Mouse (Mus musculus) CH12.LX (cell line): ENCODE data around the gene Slc12a5. TPM values are rescaled to one million over a fixed set of nuclear protein-coding genes. Genes with fewer than 3 reads are reported as not detected.

ENCODE experiments used
- DNase-seq: peaks from one replicate; pipeline ENCODE4 v3.0.0-alpha.2; 2013; ENCODE audit errors: extremely low read depth
- H3K27ac ChIP-seq: 2 replicates; pipeline ENCODE4 v1.5.1; 2012; ENCODE audit warnings: low read depth, mild to moderate bottlenecking, control low read depth, moderate library complexity; ENCODE audit not compliant: insufficient read depth
- H3K27me3 ChIP-seq: replicated peaks from 2 replicates; pipeline ENCODE3; 2012; ENCODE audit warnings: inconsistent platforms
- H3K36me3 ChIP-seq, 2 experiments: replicated peaks in 1 of 2; 2 replicates each; pipeline versions ENCODE3 to v1.6.1; 2012; ENCODE audit warnings: inconsistent platforms in 1 of 2, low read length in 1 of 2, mild to moderate bottlenecking in 1 of 2, mixed read lengths in 1 of 2, moderate library complexity in 1 of 2; ENCODE audit not compliant: control insufficient read depth in 1 of 2, insufficient read depth in 1 of 2
- H3K4me1 ChIP-seq, 2 experiments: 2 replicates each; pipeline ENCODE4 v1.6.1; 2012; ENCODE audit warnings: inconsistent platforms in 1 of 2, moderate library complexity in 1 of 2; ENCODE audit not compliant: insufficient read depth in 2 of 2, control insufficient read depth in 1 of 2
- H3K4me2 ChIP-seq: 2 replicates; pipeline ENCODE4 v1.6.1; 2012; ENCODE audit warnings: low read depth, mild to moderate bottlenecking, control low read depth; ENCODE audit not compliant: poor library complexity, insufficient read depth, severe bottlenecking
- H3K4me3 ChIP-seq, 3 experiments: fragments of 150-350 bp in 1 of 3; sonication (generic) in 1 of 3; replicated peaks in 1 of 3; 2 replicates each; pipeline versions ENCODE3 to v1.5.1; 2011 to 2012; ENCODE audit warnings: low read depth in 2 of 3, low read length in 2 of 3, mild to moderate bottlenecking in 2 of 3, moderate library complexity in 2 of 3, control low read depth in 1 of 3, improper control_type of control experiment in 1 of 3, inconsistent platforms in 1 of 3, mixed read lengths in 1 of 3; ENCODE audit not compliant: poor library complexity in 1 of 3
- H3K79me2 ChIP-seq: replicated peaks from 2 replicates; pipeline ENCODE4 v1.6.1; 2012; ENCODE audit warnings: mild to moderate bottlenecking, moderate library complexity; ENCODE audit not compliant: control insufficient read depth, poor library complexity, insufficient read depth, severe bottlenecking; ENCODE audit errors: extremely low read depth
- H3K9ac ChIP-seq: 2 replicates; pipeline ENCODE4 v1.6.1; 2012; ENCODE audit warnings: low read depth, mild to moderate bottlenecking, control low read depth, moderate library complexity; ENCODE audit not compliant: insufficient read depth
- H3K9me3 ChIP-seq: replicated peaks from 2 replicates; pipeline ENCODE3; 2012; ENCODE audit warnings: low read length, inconsistent platforms, mixed read lengths
- BHLHE40 ChIP-seq: IDR thresholded peaks from 2 replicates; pipeline ENCODE4 v1.6.1; 2011; ENCODE audit warnings: mild to moderate bottlenecking, low read depth, low read length, improper control_type of control experiment
- CHD1 ChIP-seq: IDR thresholded peaks from 2 replicates; pipeline ENCODE4 v1.6.1; 2012; ENCODE audit warnings: low read depth, low read length, improper control_type of control experiment, inconsistent platforms
- CHD2 ChIP-seq: IDR thresholded peaks from 2 replicates; pipeline ENCODE4 v1.6.1; 2011; ENCODE audit warnings: low read length, improper control_type of control experiment
- ETS1 ChIP-seq: conservative IDR thresholded peaks from 2 replicates; pipeline ENCODE4 v1.6.1; 2012; ENCODE audit warnings: low read depth, mild to moderate bottlenecking, inconsistent platforms, low read length, improper control_type of control experiment, moderate library complexity
- GABPA ChIP-seq: IDR thresholded peaks from 2 replicates; pipeline ENCODE4 v1.6.1; 2012; ENCODE audit warnings: low read depth, low read length, improper control_type of control experiment, inconsistent platforms; ENCODE audit not compliant: insufficient replicate concordance
- IRF4 ChIP-seq: IDR thresholded peaks from 2 replicates; pipeline ENCODE4 v1.6.1; 2014; ENCODE audit warnings: low read depth, mild to moderate bottlenecking, inconsistent platforms, low read length, improper control_type of control experiment
- KAT2A ChIP-seq: IDR thresholded peaks from 2 replicates; pipeline ENCODE4 v1.6.1; 2012; ENCODE audit warnings: low read length, improper control_type of control experiment, inconsistent platforms; ENCODE audit not compliant: insufficient replicate concordance
- MEF2A ChIP-seq: IDR thresholded peaks from 2 replicates; pipeline ENCODE4 v1.6.1; 2014; ENCODE audit warnings: low read depth, mild to moderate bottlenecking, inconsistent platforms, low read length, improper control_type of control experiment, borderline replicate concordance
- MXI1 ChIP-seq: IDR thresholded peaks from 2 replicates; pipeline ENCODE4 v1.6.1; 2011; ENCODE audit warnings: mild to moderate bottlenecking, low read depth, low read length, improper control_type of control experiment
- PAX5 ChIP-seq: IDR thresholded peaks from 2 replicates; pipeline ENCODE4 v1.6.1; 2012; ENCODE audit warnings: low read length, inconsistent platforms, mixed read lengths
- POLR2AphosphoS2 ChIP-seq: IDR thresholded peaks from 2 replicates; pipeline ENCODE4 v1.6.1; 2011; ENCODE audit warnings: low read depth, low read length, improper control_type of control experiment
- RCOR1 ChIP-seq: conservative IDR thresholded peaks from 2 replicates; pipeline ENCODE4 v1.6.1; 2012; ENCODE audit warnings: low read depth, mild to moderate bottlenecking, inconsistent platforms, low read length, improper control_type of control experiment
- SMC3 ChIP-seq: IDR thresholded peaks from 2 replicates; pipeline ENCODE4 v1.6.1; 2011; ENCODE audit warnings: low read depth, low read length, improper control_type of control experiment
- UBTF ChIP-seq: IDR thresholded peaks from 2 replicates; pipeline ENCODE4 v1.6.1; 2012; ENCODE audit warnings: low read depth, mild to moderate bottlenecking, inconsistent platforms, low read length, improper control_type of control experiment, moderate library complexity
- dilution Hi-C: fragments of 300-500 bp; cut with MboI; formaldehyde crosslinking; loops from 2 replicates; pipeline ENCODE4 v1.14.3; 2020; ENCODE audit warnings: low sequenced_read_pairs; ENCODE audit not compliant: extremely low pct_unique_long_range_greater_than_20kb, extremely low pct_ligation_motif_present
- in situ Hi-C: fragments of 300-500 bp; cut with MboI; formaldehyde crosslinking; loops from 3 replicates; pipeline ENCODE4 v1.14.3; 2019; ENCODE audit warnings: low sequenced_read_pairs, low pct_ligation_motif_present, low pct_unique_long_range_greater_than_20kb, mixed read lengths
- polyA plus RNA-seq: library from polyadenylated mRNA; unstranded; fragments of >175 nt; gene quantifications from 2 replicates; pipeline ENCODE4 v1.2.1, GENCODE M21; 2012; ENCODE audit warnings: low read depth; ENCODE audit not compliant: insufficient read length
- total RNA-seq, 2 experiments: library from RNA; depleted of rRNA; stranded (reverse); fragments of 300-350 nt in 1 of 2; fragments of >200 nt in 1 of 2; gene quantifications; 2 replicates each; pipeline ENCODE4 v1.2.3; 2012 to 2014

The Slc12a5 gene
- total and polyA plus RNA-seq, 3 experiments: 0.05 to 0.83 (median 0.30) TPM

DNA sequence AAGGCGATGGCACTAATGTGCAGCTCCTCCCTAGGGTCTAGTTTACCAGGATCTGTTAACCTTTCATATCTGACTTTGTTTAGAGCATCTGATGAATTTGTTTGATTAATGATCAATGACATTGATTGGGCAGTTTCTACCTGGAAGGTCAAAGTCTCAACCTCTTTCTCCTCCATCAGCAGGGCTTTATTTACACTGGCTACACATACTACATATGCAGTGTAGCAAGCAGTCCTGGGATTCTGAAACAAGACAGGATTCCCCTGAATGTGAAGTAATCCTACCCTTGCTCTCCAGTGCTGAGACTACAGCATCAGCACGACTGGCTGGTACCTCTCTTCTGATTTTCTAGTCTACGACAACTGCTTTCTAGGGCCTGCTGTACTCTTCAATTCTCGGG, 46.2 kb downstream of the Slc12a5 start:
- no peak overlapping the region for H3K9ac ChIP-seq
- DNase-seq: no peak
- no peak overlapping the region for H3K4me3 ChIP-seq
- no peak overlapping the region for H3K4me2 ChIP-seq
- H3K4me1 ChIP-seq: no peaks in the 10 kb centered on the region
- no peaks in the 10 kb centered on the region for H3K79me2 ChIP-seq
- dilution Hi-C loops: no loop called here
- no peak overlapping the region for H3K27ac ChIP-seq
- TF ChIP-seq GABPA (no peak), IRF4 (no peak), UBTF (no peak), SMC3 (no peak), PAX5 (no peak), POLR2AphosphoS2 (no peak), CHD2 (no peak), RCOR1 (no peak), KAT2A (no peak), ETS1 (no peak), MEF2A (no peak), CHD1 (no peak), MXI1 (no peak), BHLHE40 (no peak)
- peaks cover 81 to 98% of the 10 kb centered on the region in 2 experiments for H3K36me3 ChIP-seq
- H3K9me3 ChIP-seq: no peaks in the 10 kb centered on the region
- H3K27me3 ChIP-seq: no peaks in the 10 kb centered on the region
- in situ Hi-C loops: no loop called here

DNA sequence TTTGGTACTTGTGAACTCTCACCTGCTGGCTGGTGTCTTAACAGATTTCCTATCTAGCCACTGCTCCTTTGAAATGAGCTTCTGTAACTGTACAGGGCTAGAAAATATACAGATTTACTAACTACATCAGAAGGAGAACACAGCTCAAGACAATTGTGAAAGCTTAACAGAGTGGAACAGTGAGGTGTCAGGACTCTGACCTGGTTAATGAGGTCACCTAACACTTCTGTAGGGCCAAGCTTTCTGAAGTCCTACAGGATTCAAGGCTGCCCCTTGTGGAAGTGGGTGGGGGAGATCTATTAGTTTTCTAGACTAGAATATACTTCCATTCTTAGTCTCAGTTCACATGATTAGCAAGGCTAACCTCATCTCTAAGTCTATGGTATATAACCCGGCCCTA, 47.4 kb downstream of the Slc12a5 start:
- H3K4me2 ChIP-seq: no peak overlapping the region
- no peak overlapping the region for H3K4me3 ChIP-seq
- no peaks in the 10 kb centered on the region for H3K9me3 ChIP-seq
- H3K79me2 ChIP-seq: no peaks in the 10 kb centered on the region
- no peaks in the 10 kb centered on the region for H3K4me1 ChIP-seq
- dilution Hi-C loops (no loop called here), in situ Hi-C loops (no loop called here)
- no peak overlapping the region for H3K9ac ChIP-seq
- H3K36me3 ChIP-seq: peaks cover 73 to 96% of the 10 kb centered on the region in 2 experiments
- no peak for TF ChIP-seq RCOR1
- no peak for TF ChIP-seq GABPA
- no peak for TF ChIP-seq MEF2A
- no peak for TF ChIP-seq CHD2
- no peak for TF ChIP-seq IRF4
- no peak for TF ChIP-seq CHD1
- H3K27me3 ChIP-seq: no peaks in the 10 kb centered on the region
- no peak overlapping the region for H3K27ac ChIP-seq
- DNase-seq: no peak
